Mouse (Mus musculus): ENCODE data around the gene Vmn2r24. TPM values are rescaled to one million over a fixed set of nuclear protein-coding genes. Genes with fewer than 3 reads are reported as not detected.
"Not testable (repeated sequence)": the region's sequence is repeated elsewhere in the genome, so short reads cannot be mapped to it uniquely, and the experiment has no call there.

The Vmn2r24 gene
- total RNA-seq (2021) = not detected in 2 replicates
- long read RNA-seq, experiment 1 = 0 reads
- long read RNA-seq, experiment 2 = 0 reads

DNA sequence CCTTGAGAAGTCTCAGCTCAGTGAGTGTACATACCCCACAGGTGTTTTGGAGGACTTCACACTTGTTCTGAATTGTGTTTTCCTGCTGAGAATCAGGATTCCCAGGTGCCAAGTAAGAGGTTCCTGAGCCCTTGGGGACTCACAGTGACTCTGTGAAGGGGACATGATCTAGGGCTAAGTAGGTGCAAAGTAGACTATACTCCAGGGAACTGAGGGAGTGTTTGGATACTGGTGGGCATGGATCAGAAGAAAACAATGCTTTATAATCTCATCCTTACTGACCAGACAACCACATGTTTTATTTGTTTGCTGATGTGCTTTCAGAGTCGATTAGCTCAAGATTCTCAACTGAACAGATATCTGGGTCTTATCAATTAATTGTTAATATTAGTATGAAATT, at the start of gene Vmn2r24:
Gene Vmn2r24, plus strand, starts transcription at position 301 of the 400 bp plus-strand sequence.
- no peak for DNase-seq

DNA sequence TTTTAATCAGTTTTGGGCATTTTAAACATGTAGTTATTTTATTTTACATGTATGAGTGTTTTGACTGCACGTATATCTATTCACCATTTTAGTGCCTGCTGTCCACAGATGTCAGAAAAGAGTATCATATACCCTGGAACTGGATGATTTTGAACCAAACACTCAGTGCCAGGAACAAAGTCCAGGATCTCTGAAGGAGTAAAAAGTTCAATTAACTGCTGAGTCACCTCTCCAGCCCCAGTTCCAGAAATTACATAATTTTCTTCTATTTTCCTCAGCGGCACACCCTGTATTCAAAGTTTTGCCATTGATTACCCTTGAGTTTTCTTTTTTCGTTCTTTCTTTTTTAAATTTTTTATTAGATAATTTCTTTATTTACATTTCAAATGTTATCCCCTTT, 8.6 kb upstream of the Vmn2r24 start:
- no peak for DNase-seq

DNA sequence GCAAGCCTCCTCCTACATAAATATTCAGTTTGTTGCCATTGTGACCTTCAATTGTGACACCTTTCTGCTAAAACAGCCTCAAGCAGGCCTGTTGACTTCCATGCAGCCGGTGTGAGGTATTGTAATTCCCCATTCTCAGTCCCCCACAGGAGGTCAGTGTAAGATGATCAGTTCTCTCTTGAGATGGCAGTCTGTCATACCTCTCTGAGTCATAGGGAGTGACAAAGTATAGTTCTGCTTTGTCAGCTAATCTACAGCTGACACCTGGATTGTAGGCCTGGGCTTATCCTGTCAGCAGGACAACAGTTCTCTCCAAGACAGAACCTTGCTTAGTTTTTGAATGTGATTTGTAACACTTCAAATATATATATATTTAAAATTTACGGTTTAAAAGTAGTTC, 6.2 kb downstream of the Vmn2r24 start:
- no peak for DNase-seq

DNA sequence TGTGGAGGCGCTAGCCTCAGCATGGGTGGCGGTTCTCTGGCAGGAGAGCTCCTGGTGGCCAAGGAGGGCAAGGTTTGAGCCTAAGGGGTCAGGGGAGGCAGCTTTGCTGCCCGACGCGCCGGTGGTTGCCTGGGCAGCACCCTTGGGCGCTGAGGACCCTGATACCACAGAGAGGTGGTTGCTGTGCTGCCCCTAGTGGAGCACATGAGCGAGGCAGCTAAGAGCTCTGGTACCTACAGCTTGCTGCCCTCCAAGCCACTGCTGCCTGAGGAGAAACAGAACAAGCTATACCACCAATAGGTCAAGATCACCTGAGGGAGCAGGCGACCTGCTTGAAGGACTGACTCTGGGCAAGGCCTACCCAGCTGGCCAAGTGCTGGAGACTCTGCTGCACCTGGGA, 15.1 kb downstream of the Vmn2r24 start:
- DNase-seq = no peak

DNA sequence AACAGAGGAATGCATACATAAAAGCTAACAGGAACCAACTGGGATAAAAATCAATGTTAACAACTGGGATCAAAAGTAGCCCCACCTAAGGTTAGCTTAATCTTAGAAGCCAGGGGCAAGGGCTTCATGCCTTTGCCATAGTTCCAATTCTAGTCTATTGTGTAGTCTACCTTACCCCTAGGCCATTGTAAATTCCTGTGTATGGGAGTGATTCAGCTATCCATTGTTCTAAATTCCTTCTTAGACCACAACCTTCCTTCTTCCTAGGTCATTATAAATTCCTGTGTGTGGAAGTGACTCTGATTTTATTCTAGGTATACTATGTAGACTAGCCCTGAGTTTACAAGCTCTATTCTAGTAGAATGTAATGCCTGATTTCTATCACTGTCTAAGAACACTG, 31.6 kb downstream of the Vmn2r24 start:
- DNase-seq = not testable (repeated sequence)

DNA sequence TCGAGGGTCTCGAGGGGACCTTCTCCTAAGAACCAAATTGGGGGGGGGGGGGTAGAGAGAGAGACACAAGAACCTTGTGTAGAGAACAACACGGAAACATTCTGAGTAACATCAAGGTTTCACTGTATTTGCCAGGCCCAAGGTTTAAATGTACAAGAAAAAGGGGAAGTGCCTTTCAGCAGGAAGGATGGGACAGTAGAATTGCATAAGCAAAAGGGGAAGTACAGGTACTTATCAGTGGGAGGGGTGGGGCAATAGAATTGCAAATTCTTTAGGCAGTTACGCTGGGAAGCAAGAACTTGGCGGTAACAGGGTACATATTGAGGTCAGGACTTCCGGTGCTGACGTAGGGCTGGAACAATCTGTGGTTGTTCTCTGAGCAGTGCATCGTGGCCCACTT, 41.3 kb downstream of the Vmn2r24 start:
- no peak for DNase-seq

DNA sequence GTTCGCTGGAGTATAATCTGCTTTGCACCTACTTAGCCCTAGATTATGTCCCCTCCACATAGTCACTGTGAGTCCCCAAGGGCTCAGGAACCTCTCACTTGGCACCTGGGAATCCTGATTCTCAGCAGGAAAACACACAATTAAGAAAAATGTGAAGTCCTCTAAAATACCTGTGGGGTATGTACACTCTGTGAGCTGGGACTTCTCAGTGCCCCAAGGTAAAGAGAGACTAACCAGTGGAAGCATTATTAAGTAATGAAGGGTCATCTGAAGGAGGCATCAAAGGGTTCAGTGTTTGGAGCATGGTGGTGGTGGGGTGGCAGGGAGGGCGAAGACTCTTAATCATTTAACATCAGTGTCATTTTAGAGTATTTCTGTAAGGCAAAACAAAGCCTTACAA, 74.7 kb downstream of the Vmn2r24 start, which contains the start of gene Vmn2r25:
Gene Vmn2r25, minus strand, starts transcription at position 101 of the 400 bp plus-strand sequence.
- not testable (repeated sequence) for DNase-seq

Other genes with a start within 250 kb of the Vmn2r24 start
- gene Vmn2r21, start 245.5 kb upstream of the Vmn2r24 start, total RNA-seq (2021) = not detected in 2 replicates
- gene Vmn2r22, start 128.2 kb upstream of the Vmn2r24 start, total RNA-seq (2021) = not detected in 2 replicates
- not detected in 2 replicates for gene Vmn2r23, start 76.2 kb upstream of the Vmn2r24 start, total RNA-seq (2021)
- gene Vmn2r25, start 74.6 kb downstream of the Vmn2r24 start, total RNA-seq (2021) = not detected in 2 replicates
- gene Vmn2r26, start 245.7 kb downstream of the Vmn2r24 start, total RNA-seq (2021) = 0.11 TPM in 1 of 2 replicates, not detected in the other